Mouse (Mus musculus): ENCODE results near the gene Cmss1.

- TF ChIP-seq CTCF (IDR thresholded peaks at IDR 0.05; ENCODE audit: insufficient read depth, low read depth, low read length) (no peak), POLR2A (IDR thresholded peaks at IDR 0.05; ENCODE audit: insufficient read depth, low read depth, low read length) (no peak)
Observed at GRCm38 (mm10) chr16:57364498-57364897, 242.2 kb downstream of the Cmss1 start.

Data from olfactory bulb, adult 2 months (tissue).